Mouse (Mus musculus) myocyte (in vitro differentiated cells): Measurements from ENCODE around the gene Hpgd. TPM values are rescaled to one million over a fixed set of nuclear protein-coding genes. Genes with fewer than 3 reads are reported as not detected.
"Not testable (repeated sequence)": the region's sequence is repeated elsewhere in the genome, so short reads cannot be mapped to it uniquely, and the experiment has no call there.

Experiments used
- H3K27me3 ChIP-seq: one replicate; pipeline ENCODE4 v1.6.1; 2011; ENCODE audit not compliant: control insufficient read depth, insufficient read depth, insufficient read length
- H3K36me3 ChIP-seq: one replicate; pipeline ENCODE4 v1.6.1; 2011; ENCODE audit not compliant: control insufficient read depth, insufficient read depth
- H3K4me2 ChIP-seq: one replicate; pipeline ENCODE4 v1.6.1; 2011; ENCODE audit warnings: low read depth, control low read depth
- H3K4me3 ChIP-seq: one replicate; pipeline ENCODE4 v1.5.1; 2011; ENCODE audit warnings: mild to moderate bottlenecking, control low read depth, moderate library complexity
- H3K79me2 ChIP-seq: one replicate; pipeline ENCODE4 v1.6.1; 2011; ENCODE audit not compliant: control insufficient read depth, insufficient read depth
- H3ac ChIP-seq: one replicate; pipeline ENCODE4 v1.6.1; 2011; ENCODE audit not compliant: control insufficient read depth, insufficient read length
- CEBPB ChIP-seq: IDR thresholded peaks from 2 replicates; pipeline ENCODE4 v1.6.1; 2011; ENCODE audit warnings: mild to moderate bottlenecking, moderate library complexity; ENCODE audit not compliant: poor library complexity, insufficient read depth, severe bottlenecking
- E2F4 ChIP-seq: IDR thresholded peaks from one replicate; pipeline ENCODE4 v1.6.1; 2011; ENCODE audit warnings: mild to moderate bottlenecking, control low read depth, moderate library complexity; ENCODE audit not compliant: insufficient read depth
- MAX ChIP-seq: IDR thresholded peaks from one replicate; pipeline ENCODE4 v1.6.1; 2011; ENCODE audit warnings: low read depth, mild to moderate bottlenecking, control low read depth
- MYOD1 ChIP-seq, 3 experiments: IDR thresholded peaks; one replicate each; pipeline ENCODE4 v1.6.1; 2011; ENCODE audit warnings: control low read depth in 2 of 3, low read depth in 2 of 3, mild to moderate bottlenecking in 2 of 3, moderate library complexity in 1 of 3; ENCODE audit not compliant: insufficient read length in 2 of 3, control insufficient read depth in 1 of 3
- MYOG ChIP-seq, 3 experiments: IDR thresholded peaks; one replicate each; pipeline ENCODE4 v1.6.1; 2011; ENCODE audit warnings: control low read depth in 2 of 3, low read depth in 2 of 3, mild to moderate bottlenecking in 2 of 3; ENCODE audit not compliant: insufficient read length in 2 of 3, control insufficient read depth in 1 of 3, insufficient read depth in 1 of 3
- POLR2A ChIP-seq: IDR thresholded peaks from one replicate; pipeline ENCODE4 v1.6.1; 2011; ENCODE audit warnings: low read depth, mild to moderate bottlenecking, control low read depth, moderate library complexity; ENCODE audit not compliant: insufficient read length
- POLR2AphosphoS2 ChIP-seq: IDR thresholded peaks from one replicate; pipeline ENCODE4 v1.6.1; 2011; ENCODE audit warnings: low read depth, control low read depth; ENCODE audit not compliant: insufficient read length
- REST ChIP-seq: IDR thresholded peaks from one replicate; pipeline ENCODE4 v1.6.1; 2011; ENCODE audit warnings: mild to moderate bottlenecking, control low read depth, moderate library complexity; ENCODE audit not compliant: insufficient read depth, insufficient read length
- SRF ChIP-seq: IDR thresholded peaks from one replicate; pipeline ENCODE4 v1.6.1; 2011; ENCODE audit warnings: low read depth; ENCODE audit not compliant: control insufficient read depth, insufficient read length
- TCF12 ChIP-seq: IDR thresholded peaks from one replicate; pipeline ENCODE4 v1.6.1; 2011; ENCODE audit warnings: mild to moderate bottlenecking, control low read depth; ENCODE audit not compliant: poor library complexity, insufficient read depth, severe bottlenecking
- TCF3 ChIP-seq: IDR thresholded peaks from one replicate; pipeline ENCODE4 v1.6.1; 2011; ENCODE audit warnings: low read depth, control low read depth; ENCODE audit not compliant: insufficient read length
- USF1 ChIP-seq: IDR thresholded peaks from one replicate; pipeline ENCODE4 v1.6.1; 2011; ENCODE audit warnings: low read depth, mild to moderate bottlenecking, control low read depth, moderate library complexity
- polyA plus RNA-seq: library from polyadenylated mRNA; unstranded; fragments of >200 nt; fragmentation: generic; extraction: Trizol; gene quantifications from one replicate; pipeline ENCODE4 v1.2.1, GENCODE M21; 2012; ENCODE audit warnings: missing spikeins

The Hpgd gene
- polyA plus RNA-seq, 1 experiment = 0.13 TPM

DNA sequence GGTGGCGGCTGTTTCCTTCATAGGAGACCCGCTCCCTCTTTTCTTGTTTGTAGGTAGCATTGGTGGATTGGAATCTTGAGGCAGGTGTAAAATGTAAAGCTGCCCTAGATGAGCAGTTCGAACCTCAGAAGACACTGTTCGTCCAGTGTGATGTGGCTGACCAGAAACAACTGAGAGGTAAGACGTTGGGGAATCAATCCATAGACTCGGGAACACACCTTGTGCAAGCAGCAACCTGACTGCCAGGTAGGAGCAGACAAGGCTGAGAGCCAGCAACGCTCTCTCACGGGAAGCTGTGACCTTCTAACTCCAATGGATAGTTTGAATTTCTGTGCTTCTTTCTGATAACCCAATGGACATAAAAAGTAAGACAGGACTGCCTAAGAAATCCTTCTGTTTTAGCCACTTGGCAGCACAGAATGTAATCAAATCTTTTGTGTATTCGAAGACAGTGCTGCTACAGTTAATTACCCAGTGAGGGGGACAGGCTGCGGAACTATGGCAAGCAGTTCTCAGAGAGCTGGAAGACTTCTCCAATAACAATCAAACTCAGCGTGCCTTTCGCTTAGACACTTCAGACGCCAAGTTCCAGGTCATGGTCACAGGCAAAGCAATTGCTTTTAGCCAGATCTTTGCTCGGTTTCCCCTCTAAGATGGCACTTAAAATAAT, 636 bp downstream of the Hpgd start:
- TF ChIP-seq MAX (no peak), SRF (no peak), E2F4 (no peak), CEBPB (no peak), TCF12 (no peak), MYOD1 (IDR thresholded peaks at IDR 0.05; ENCODE audit: control insufficient read depth in 1 of 3, insufficient read length in 2 of 3, low read depth in 2 of 3) (no peak), POLR2A (no peak), USF1 (no peak), MYOG (IDR thresholded peaks at IDR 0.05; ENCODE audit: control insufficient read depth in 1 of 3, insufficient read depth in 1 of 3, insufficient read length in 2 of 3, low read depth in 2 of 3) (no peak), POLR2AphosphoS2 (no peak), REST (no peak), TCF3 (no peak)
- Histone ChIP-seq H3K36me3 (no peaks in the 10 kb centered on the region), H3K79me2 (no peaks in the 10 kb centered on the region), H3K4me3 (no peak overlapping the region), H3K4me2 (no peak overlapping the region), H3K27me3 (no peaks in the 10 kb centered on the region), H3ac (no peak overlapping the region)

DNA sequence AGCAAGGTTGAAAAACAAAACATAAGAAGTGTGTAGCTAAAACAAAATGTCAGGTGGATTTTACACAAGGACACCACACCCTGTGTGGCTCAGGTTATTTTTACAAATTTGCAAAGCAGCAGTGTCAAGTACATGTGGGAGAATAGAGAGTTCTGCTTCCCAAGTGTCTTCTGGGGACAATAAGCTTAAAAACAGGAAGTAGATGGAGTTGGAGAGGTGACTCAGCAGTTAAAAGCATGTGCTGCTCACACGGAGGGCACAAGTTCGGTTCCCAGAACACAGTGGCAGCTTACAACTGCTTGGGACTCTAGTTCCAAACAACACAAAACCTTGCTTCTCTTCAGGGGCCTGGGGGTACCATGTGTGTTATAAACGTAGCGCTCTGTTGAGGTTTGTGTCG, 5.0 kb downstream of the Hpgd start:
- H3K36me3 ChIP-seq = no peaks in the 10 kb centered on the region
- no peak overlapping the region for H3ac ChIP-seq
- no peak overlapping the region for H3K4me3 ChIP-seq
- no peaks in the 10 kb centered on the region for H3K27me3 ChIP-seq
- TF ChIP-seq TCF12 (no peak), POLR2A (no peak), MAX (no peak), MYOD1 (IDR thresholded peaks at IDR 0.05; ENCODE audit: control insufficient read depth in 1 of 3, insufficient read length in 2 of 3, low read depth in 2 of 3) (no peak)
- no peak overlapping the region for H3K4me2 ChIP-seq
- no peaks in the 10 kb centered on the region for H3K79me2 ChIP-seq

DNA sequence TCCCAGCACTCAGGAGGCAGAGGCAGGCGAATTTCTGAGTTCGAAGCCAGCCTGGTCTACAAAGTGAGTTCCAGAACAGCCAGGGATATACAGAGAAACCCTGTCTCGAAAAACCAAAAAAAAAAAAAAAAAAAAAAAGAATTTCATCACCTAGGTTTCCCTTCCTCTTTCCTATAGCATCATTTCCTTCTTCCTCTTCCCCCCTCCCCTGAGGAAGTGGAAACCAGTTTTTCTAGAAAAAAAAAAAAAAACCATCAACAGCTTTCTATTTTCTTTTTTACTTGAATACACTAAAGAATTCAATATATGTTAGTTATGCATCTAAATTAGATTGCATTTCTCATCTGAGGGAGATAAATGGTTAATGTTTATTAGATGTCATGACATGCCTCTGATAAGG, 6.9 kb downstream of the Hpgd start:
- H3K4me2 ChIP-seq, H3K79me2 ChIP-seq, H3ac ChIP-seq, H3K36me3 ChIP-seq, H3K27me3 ChIP-seq, H3K4me3 ChIP-seq: not testable (repeated sequence)

DNA sequence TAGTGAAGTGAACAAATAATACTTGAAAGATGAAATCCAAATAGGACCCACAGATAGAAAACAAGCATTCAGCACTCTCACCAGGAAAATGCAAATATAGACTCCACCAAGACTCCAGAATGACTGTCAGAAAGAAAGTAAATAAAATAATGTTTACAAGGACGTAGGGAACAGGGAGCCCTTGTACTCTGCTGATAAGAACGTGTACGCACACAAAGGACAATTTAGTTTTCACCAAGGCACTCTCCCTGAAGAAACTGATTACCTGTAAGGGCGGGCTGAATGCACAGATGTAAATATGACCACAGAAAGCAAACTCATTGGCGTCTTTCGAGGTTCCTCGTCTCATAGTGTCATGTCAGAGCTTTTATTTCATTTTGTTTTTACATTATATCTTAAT, 10.2 kb downstream of the Hpgd start:
- H3ac ChIP-seq = no peak overlapping the region
- no peak overlapping the region for H3K4me2 ChIP-seq
- TF ChIP-seq MYOD1 (IDR thresholded peaks at IDR 0.05; ENCODE audit: control insufficient read depth in 1 of 3, insufficient read length in 2 of 3, low read depth in 2 of 3) (no peak), POLR2AphosphoS2 (no peak), POLR2A (no peak), MAX (no peak), E2F4 (no peak), SRF (no peak), USF1 (no peak), MYOG (IDR thresholded peaks at IDR 0.05; ENCODE audit: control insufficient read depth in 1 of 3, insufficient read depth in 1 of 3, insufficient read length in 2 of 3, low read depth in 2 of 3) (no peak), CEBPB (no peak), TCF12 (no peak), TCF3 (no peak), REST (no peak)
- H3K79me2 ChIP-seq = no peaks in the 10 kb centered on the region
- no peaks in the 10 kb centered on the region for H3K36me3 ChIP-seq
- H3K4me3 ChIP-seq = no peak overlapping the region
- no peaks in the 10 kb centered on the region for H3K27me3 ChIP-seq

DNA sequence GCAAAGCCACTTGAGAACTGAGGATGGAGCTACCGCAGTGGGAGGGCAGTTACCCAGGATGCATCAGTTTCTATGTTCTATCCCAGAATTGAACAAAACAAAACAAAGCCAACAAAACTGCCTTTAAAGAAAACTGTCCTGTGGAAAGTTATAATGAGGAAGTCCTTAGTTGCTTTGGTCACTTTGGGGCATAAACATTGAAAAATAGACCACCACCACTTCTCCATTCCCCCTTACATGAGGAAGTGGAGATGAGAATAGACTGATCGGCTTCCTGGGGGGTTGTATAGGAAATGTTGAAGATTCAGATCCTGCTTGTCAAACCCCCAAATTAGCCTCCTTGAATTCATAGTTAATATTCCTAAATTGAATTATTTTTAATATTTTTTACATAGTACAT, 19.2 kb downstream of the Hpgd start:
- TF ChIP-seq TCF12 = no peak
- TF ChIP-seq USF1 = no peak
- no peak for TF ChIP-seq TCF3
- TF ChIP-seq CEBPB = no peak
- no peak for TF ChIP-seq POLR2AphosphoS2
- TF ChIP-seq MYOG (IDR thresholded peaks at IDR 0.05; ENCODE audit: control insufficient read depth in 1 of 3, insufficient read depth in 1 of 3, insufficient read length in 2 of 3, low read depth in 2 of 3) = no peak
- no peak for TF ChIP-seq MYOD1 (IDR thresholded peaks at IDR 0.05; ENCODE audit: control insufficient read depth in 1 of 3, insufficient read length in 2 of 3, low read depth in 2 of 3)
- no peak for TF ChIP-seq E2F4
- TF ChIP-seq POLR2A = no peak
- TF ChIP-seq SRF = no peak
- no peak for TF ChIP-seq MAX
- TF ChIP-seq REST = no peak
- Histone ChIP-seq H3K27me3 (no peaks in the 10 kb centered on the region), H3ac (no peak overlapping the region), H3K36me3 (no peaks in the 10 kb centered on the region), H3K79me2 (no peaks in the 10 kb centered on the region), H3K4me3 (no peak overlapping the region), H3K4me2 (no peak overlapping the region)
